Mouse (Mus musculus): Measurements from ENCODE around the gene Pelp1. TPM values are rescaled to one million over a fixed set of nuclear protein-coding genes. Genes with fewer than 3 reads are reported as not detected.

Pelp1 gene
- polyA plus RNA-seq, 1 experiment from 2014 or later = 29.9 TPM

- no peak overlapping the region for H3K27ac ChIP-seq
- no peak overlapping the region for H3K4me3 ChIP-seq (replicated peaks; ENCODE audit: low read length)
- ATAC-seq (ENCODE audit: low FRiP score) (no peak), DNase-seq (ENCODE audit: low spot score) (no peak)
- no peak overlapping the region for H3K4me2 ChIP-seq (replicated peaks)
- no peaks in the 10 kb centered on the region for H3K9me3 ChIP-seq (ENCODE audit: control insufficient read depth, low read length)
- H3K9ac ChIP-seq = no peak overlapping the region
- H3K4me1 ChIP-seq (replicated peaks; ENCODE audit: control insufficient read depth, insufficient read depth, low read length) = no peaks in the 10 kb centered on the region
- no peaks in the 10 kb centered on the region for H3K27me3 ChIP-seq (ENCODE audit: control insufficient read depth, insufficient read depth, low read length)
- H3K36me3 ChIP-seq (replicated peaks; ENCODE audit: control insufficient read depth, insufficient read depth) = peaks cover 38% of the 10 kb centered on the region
- WGBS = 92% methylated on average over 5 of the region's 5 CpGs
Measured at GRCm38 (mm10) chr11:70389421-70389820, 20.4 kb downstream of the Pelp1 start.

GRCm38 (mm10) chr11:70387436-70387835, 22.4 kb downstream of the Pelp1 start:
- Histone ChIP-seq H3K4me3 (replicated peaks; ENCODE audit: low read length) (no peak overlapping the region), H3K27me3 (ENCODE audit: control insufficient read depth, insufficient read depth, low read length) (no peaks in the 10 kb centered on the region), H3K36me3 (replicated peaks; ENCODE audit: control insufficient read depth, insufficient read depth) (peaks cover 21% of the 10 kb centered on the region), H3K4me2 (replicated peaks) (no peak overlapping the region), H3K4me1 (replicated peaks; ENCODE audit: control insufficient read depth, insufficient read depth, low read length) (no peaks in the 10 kb centered on the region), H3K27ac (no peak overlapping the region), H3K9me3 (ENCODE audit: control insufficient read depth, low read length) (no peaks in the 10 kb centered on the region), H3K9ac (no peak overlapping the region)
- WGBS = 82% methylated on average over 5 of the region's 5 CpGs
- ATAC-seq (ENCODE audit: low FRiP score) (no peak), DNase-seq (ENCODE audit: low spot score) (no peak)

- H3K27ac ChIP-seq = no peak overlapping the region
- H3K27me3 ChIP-seq (ENCODE audit: control insufficient read depth, insufficient read depth, low read length) = no peaks in the 10 kb centered on the region
- H3K4me1 ChIP-seq (replicated peaks; ENCODE audit: control insufficient read depth, insufficient read depth, low read length) = no peaks in the 10 kb centered on the region
- DNase-seq (ENCODE audit: low spot score) (no peak), ATAC-seq (ENCODE audit: low FRiP score) (no peak)
- H3K4me3 ChIP-seq (replicated peaks; ENCODE audit: low read length) = no peak overlapping the region
- peaks cover 7% of the 10 kb centered on the region; the same call in 1 of the 2 replicates for H3K36me3 ChIP-seq (replicated peaks; ENCODE audit: control insufficient read depth, insufficient read depth)
- 88% methylated on average over 3 of the region's 3 CpGs for WGBS
- H3K4me2 ChIP-seq (replicated peaks) = no peak overlapping the region
- no peak overlapping the region for H3K9ac ChIP-seq
- no peaks in the 10 kb centered on the region for H3K9me3 ChIP-seq (ENCODE audit: control insufficient read depth, low read length)
Measured at GRCm38 (mm10) chr11:70384136-70384535, 25.7 kb downstream of the Pelp1 start.

GRCm38 (mm10) chr11:70381330-70381729, 28.5 kb downstream of the Pelp1 start:
- 79% methylated on average over 2 of the region's 2 CpGs for WGBS
- Histone ChIP-seq H3K9ac (no peak overlapping the region), H3K36me3 (replicated peaks; ENCODE audit: control insufficient read depth, insufficient read depth) (peaks cover 7% of the 10 kb centered on the region; the same call in 1 of the 2 replicates), H3K4me3 (replicated peaks; ENCODE audit: low read length) (no peak overlapping the region), H3K4me2 (replicated peaks) (no peak overlapping the region), H3K4me1 (replicated peaks; ENCODE audit: control insufficient read depth, insufficient read depth, low read length) (no peaks in the 10 kb centered on the region), H3K9me3 (ENCODE audit: control insufficient read depth, low read length) (no peaks in the 10 kb centered on the region), H3K27ac (no peak overlapping the region), H3K27me3 (ENCODE audit: control insufficient read depth, insufficient read depth, low read length) (no peaks in the 10 kb centered on the region)
- ATAC-seq (ENCODE audit: low FRiP score) (no peak), DNase-seq (ENCODE audit: low spot score) (no peak)

GRCm38 (mm10) chr11:70380478-70381005, 29.3 kb downstream of the Pelp1 start:
- DNase-seq (ENCODE audit: low spot score) (no peak), ATAC-seq (ENCODE audit: low FRiP score) (no peak)
- H3K27ac ChIP-seq = no peak overlapping the region
- no peak overlapping the region for H3K4me2 ChIP-seq (replicated peaks)
- H3K9ac ChIP-seq = no peak overlapping the region
- H3K36me3 ChIP-seq (replicated peaks; ENCODE audit: control insufficient read depth, insufficient read depth) = peaks cover 4% of the 10 kb centered on the region; the same call in 1 of the 2 replicates
- H3K27me3 ChIP-seq (ENCODE audit: control insufficient read depth, insufficient read depth, low read length) = no peaks in the 10 kb centered on the region
- H3K4me3 ChIP-seq (replicated peaks; ENCODE audit: low read length) = no peak overlapping the region
- whole genome bisulfite sequencing = 89% methylated on average over 1 of the region's 1 CpGs
- no peaks in the 10 kb centered on the region for H3K4me1 ChIP-seq (replicated peaks; ENCODE audit: control insufficient read depth, insufficient read depth, low read length)
- H3K9me3 ChIP-seq (ENCODE audit: control insufficient read depth, low read length) = no peaks in the 10 kb centered on the region

GRCm38 (mm10) chr11:70376054-70376453, 33.8 kb downstream of the Pelp1 start:
- H3K9ac ChIP-seq = no peak overlapping the region
- H3K4me1 ChIP-seq (replicated peaks; ENCODE audit: control insufficient read depth, insufficient read depth, low read length) = no peaks in the 10 kb centered on the region
- H3K4me3 ChIP-seq (replicated peaks; ENCODE audit: low read length) = no peak overlapping the region
- H3K27me3 ChIP-seq (ENCODE audit: control insufficient read depth, insufficient read depth, low read length) = no peaks in the 10 kb centered on the region
- no peak overlapping the region for H3K27ac ChIP-seq
- ATAC-seq (ENCODE audit: low FRiP score) (no peak), DNase-seq (ENCODE audit: low spot score) (no peak)
- 87% methylated on average over 6 of the region's 6 CpGs for WGBS
- no peak overlapping the region for H3K4me2 ChIP-seq (replicated peaks)
- no peaks in the 10 kb centered on the region for H3K36me3 ChIP-seq (replicated peaks; ENCODE audit: control insufficient read depth, insufficient read depth)
- no peaks in the 10 kb centered on the region for H3K9me3 ChIP-seq (ENCODE audit: control insufficient read depth, low read length)

GRCm38 (mm10) chr11:70374302-70374701, 35.5 kb downstream of the Pelp1 start:
- Histone ChIP-seq H3K4me3 (replicated peaks; ENCODE audit: low read length) (no peak overlapping the region), H3K27me3 (ENCODE audit: control insufficient read depth, insufficient read depth, low read length) (no peaks in the 10 kb centered on the region), H3K27ac (no peak overlapping the region), H3K9ac (no peak overlapping the region), H3K36me3 (replicated peaks; ENCODE audit: control insufficient read depth, insufficient read depth) (no peaks in the 10 kb centered on the region), H3K4me1 (replicated peaks; ENCODE audit: control insufficient read depth, insufficient read depth, low read length) (no peaks in the 10 kb centered on the region), H3K9me3 (ENCODE audit: control insufficient read depth, low read length) (no peaks in the 10 kb centered on the region), H3K4me2 (replicated peaks) (no peak overlapping the region)
- DNase-seq (ENCODE audit: low spot score) (no peak), ATAC-seq (ENCODE audit: low FRiP score) (no peak)
- 78% methylated on average over 3 of the region's 3 CpGs for WGBS

- 89% methylated on average over 7 of the region's 7 CpGs for WGBS
- H3K27ac ChIP-seq = no peak overlapping the region
Measured at GRCm38 (mm10) chr11:70372849-70373557, 36.8 kb downstream of the Pelp1 start.

GRCm38 (mm10) chr11:70372396-70372795, 37.4 kb downstream of the Pelp1 start:
- H3K4me2 ChIP-seq (replicated peaks) = no peak overlapping the region
- ATAC-seq (ENCODE audit: low FRiP score) = no peak

More at GRCm38 (mm10) chr11:70372849-70373557, 36.8 kb downstream of the Pelp1 start:
- Histone ChIP-seq H3K4me2 (replicated peaks) (no peak overlapping the region), H3K4me3 (replicated peaks; ENCODE audit: low read length) (no peak overlapping the region), H3K27me3 (ENCODE audit: control insufficient read depth, insufficient read depth, low read length) (no peaks in the 10 kb centered on the region), H3K36me3 (replicated peaks; ENCODE audit: control insufficient read depth, insufficient read depth) (no peaks in the 10 kb centered on the region), H3K4me1 (replicated peaks; ENCODE audit: control insufficient read depth, insufficient read depth, low read length) (no peaks in the 10 kb centered on the region), H3K9ac (no peak overlapping the region), H3K9me3 (ENCODE audit: control insufficient read depth, low read length) (no peaks in the 10 kb centered on the region)
- no peak for DNase-seq (ENCODE audit: low spot score)
- no peak for ATAC-seq (ENCODE audit: low FRiP score)

More at GRCm38 (mm10) chr11:70372396-70372795, 37.4 kb downstream of the Pelp1 start:
- DNase-seq (ENCODE audit: low spot score) = no peak
- no peak overlapping the region for H3K4me3 ChIP-seq (replicated peaks; ENCODE audit: low read length)
- H3K27me3 ChIP-seq (ENCODE audit: control insufficient read depth, insufficient read depth, low read length) = no peaks in the 10 kb centered on the region
- H3K4me1 ChIP-seq (replicated peaks; ENCODE audit: control insufficient read depth, insufficient read depth, low read length) = no peaks in the 10 kb centered on the region
- H3K36me3 ChIP-seq (replicated peaks; ENCODE audit: control insufficient read depth, insufficient read depth) = no peaks in the 10 kb centered on the region
- H3K27ac ChIP-seq = no peak overlapping the region
- no peaks in the 10 kb centered on the region for H3K9me3 ChIP-seq (ENCODE audit: control insufficient read depth, low read length)
- no peak overlapping the region for H3K9ac ChIP-seq

Measured in hindbrain, embryonic 14.5 days (tissue).